Mouse (Mus musculus) megakaryocyte-erythroid progenitor cell, adult 5-6 weeks (primary cell): ENCODE data around the gene Prlr. TPM values are rescaled to one million over a fixed set of nuclear protein-coding genes. Genes with fewer than 3 reads are reported as not detected.

Experiments used
- total RNA-seq, 2 experiments: library from RNA; stranded (forward) in 1 of 2; stranded (reverse) in 1 of 2; fragments of 200-1000, 215-1000 nt in 1 of 2; fragments of >200 nt in 1 of 2; fragmentation: Nextera tagmentation in 1 of 2; gene quantifications; 2 replicates each; pipeline ENCODE4 v1.2.3; 2014 to 2017

Gene Prlr
- total RNA-seq, 2 experiments from 2014 or later: 0.11 TPM; not detected in 1

Other genes with a start within 250 kb of the Prlr start
- not detected in 2 replicates for gene Gm21973, start 148.1 kb downstream of the Prlr start, total RNA-seq (2014; fragmentation: Nextera tagmentation)
- gene Gm21973, start 148.1 kb downstream of the Prlr start, total RNA-seq (2017): not detected in 2 replicates
- not detected in 2 replicates for gene Agxt2, start 181.3 kb downstream of the Prlr start, total RNA-seq (2014; fragmentation: Nextera tagmentation)
- not detected in 2 replicates for gene Agxt2, start 181.3 kb downstream of the Prlr start, total RNA-seq (2017)